Mouse (Mus musculus): ENCODE results near the gene Kat2a.

DNA sequence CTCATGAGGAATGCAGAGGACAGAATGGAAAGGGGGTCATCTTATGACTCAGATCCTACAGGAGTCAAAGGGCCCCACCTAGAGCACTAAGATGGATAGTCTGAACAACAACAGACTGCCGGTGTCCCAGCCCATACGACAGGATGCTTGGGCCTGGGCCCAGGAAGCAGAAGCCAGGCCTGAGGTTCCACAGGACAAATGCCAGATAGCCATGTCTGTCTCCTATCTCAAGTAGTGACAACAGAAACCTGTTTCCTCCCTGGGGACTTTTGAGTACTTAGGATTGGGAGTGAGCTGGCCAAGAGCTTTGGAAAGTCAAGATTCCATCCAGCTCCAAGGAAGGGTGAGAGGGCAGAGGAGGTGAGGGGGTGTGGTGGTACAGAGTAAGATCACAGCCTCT is 40.3 kb downstream of the Kat2a start:
- TF ChIP-seq CTCF (IDR thresholded peaks at IDR 0.05; ENCODE audit: low read depth, low read length) = no peak
- no peak for TF ChIP-seq POLR2AphosphoS5 (IDR thresholded peaks at IDR 0.05; ENCODE audit: insufficient replicate concordance, low read depth, low read length)
